Mouse (Mus musculus) MEL (cell line): Measurements from ENCODE around the gene Lrrk1. TPM values are rescaled to one million over a fixed set of nuclear protein-coding genes. Genes with fewer than 3 reads are reported as not detected.

ENCODE experiments used
- DNase-seq: peaks from one replicate; pipeline ENCODE4 v3.0.0; 2011; ENCODE audit warnings: low read depth, low spot score
- H3K27ac ChIP-seq: 2 replicates; pipeline ENCODE4 v1.5.1; 2012; ENCODE audit warnings: low read depth, mild to moderate bottlenecking, control low read depth, low read length, moderate library complexity; ENCODE audit not compliant: control insufficient read depth
- H3K27me3 ChIP-seq, 2 experiments: fragments of 150-350 bp in 1 of 2; sonication (generic) in 1 of 2; 2 replicates each; pipeline ENCODE4 v1.6.1; 2012; ENCODE audit warnings: low read length in 2 of 2, mild to moderate bottlenecking in 2 of 2, improper control_type of control experiment in 1 of 2, moderate library complexity in 1 of 2; ENCODE audit not compliant: insufficient read depth in 2 of 2, control insufficient read depth in 1 of 2
- H3K36me3 ChIP-seq, 2 experiments: 2 replicates each; pipeline ENCODE4 v1.6.1; 2012 to 2014; ENCODE audit warnings: low read length in 2 of 2, improper control_type of control experiment in 1 of 2, inconsistent platforms in 1 of 2, mild to moderate bottlenecking in 1 of 2; ENCODE audit not compliant: insufficient read depth in 2 of 2, control insufficient read depth in 1 of 2
- H3K4me1 ChIP-seq, 2 experiments: fragments of 150-350 bp in 1 of 2; sonication (generic) in 1 of 2; 2 replicates each; pipeline ENCODE4 v1.6.1; 2012; ENCODE audit warnings: low read length in 2 of 2, improper control_type of control experiment in 1 of 2, mild to moderate bottlenecking in 1 of 2; ENCODE audit not compliant: insufficient read depth in 2 of 2, control insufficient read depth in 1 of 2
- H3K4me3 ChIP-seq, 2 experiments: fragments of 150-350 bp in 1 of 2; sonication (generic) in 1 of 2; 2 replicates each; pipeline ENCODE4 v1.5.1; 2012; ENCODE audit warnings: low read depth in 2 of 2, low read length in 2 of 2, mild to moderate bottlenecking in 2 of 2, moderate library complexity in 2 of 2, control low read depth in 1 of 2, improper control_type of control experiment in 1 of 2; ENCODE audit not compliant: control insufficient read depth in 1 of 2, insufficient read depth in 1 of 2
- H3K79me2 ChIP-seq: 2 replicates; pipeline ENCODE4 v1.6.1; 2012; ENCODE audit warnings: mild to moderate bottlenecking, low read length, moderate library complexity; ENCODE audit not compliant: control insufficient read depth, poor library complexity, insufficient read depth
- H3K9ac ChIP-seq: 2 replicates; pipeline ENCODE4 v1.6.1; 2012; ENCODE audit warnings: low read depth, mild to moderate bottlenecking, control low read depth, low read length, moderate library complexity; ENCODE audit not compliant: control insufficient read depth, poor library complexity, severe bottlenecking
- H3K9me3 ChIP-seq: fragments of 150-350 bp; sonication (generic); replicated peaks from 2 replicates; pipeline ENCODE4 v1.6.1; 2012; ENCODE audit warnings: mild to moderate bottlenecking, low read length, improper control_type of control experiment, moderate library complexity; ENCODE audit not compliant: insufficient read depth
- BHLHE40 ChIP-seq: IDR thresholded peaks from 2 replicates; pipeline ENCODE4 v1.6.1; 2012; ENCODE audit warnings: low read depth, mild to moderate bottlenecking, inconsistent platforms, low read length, improper control_type of control experiment, borderline replicate concordance
- CHD2 ChIP-seq: IDR thresholded peaks from 2 replicates; pipeline ENCODE4 v1.6.1; 2011; ENCODE audit warnings: low read length, improper control_type of control experiment
- CTCF ChIP-seq, 3 experiments: IDR thresholded peaks in 2 of 3; conservative IDR thresholded peaks in 1 of 3; 2 replicates each; pipeline ENCODE4 v1.5.1; 2011 to 2012; ENCODE audit warnings: low read length in 3 of 3, low read depth in 2 of 3, mild to moderate bottlenecking in 2 of 3, improper control_type of control experiment in 1 of 3, inconsistent platforms in 1 of 3, mixed read lengths in 1 of 3, moderate library complexity in 1 of 3; ENCODE audit not compliant: control insufficient read depth in 1 of 3, insufficient read depth in 1 of 3, poor library complexity in 1 of 3, severe bottlenecking in 1 of 3
- E2F4 ChIP-seq: IDR thresholded peaks from 2 replicates; pipeline ENCODE4 v1.6.1; 2011; ENCODE audit warnings: low read depth, low read length, improper control_type of control experiment, borderline replicate concordance
- ETS1 ChIP-seq: IDR thresholded peaks from 2 replicates; pipeline ENCODE4 v1.6.1; 2012; ENCODE audit warnings: low read depth, mild to moderate bottlenecking, inconsistent platforms, low read length, improper control_type of control experiment, moderate library complexity
- JUND ChIP-seq: IDR thresholded peaks from 2 replicates; pipeline ENCODE4 v1.6.1; 2011; ENCODE audit warnings: low read depth, mild to moderate bottlenecking, improper control_type of control experiment, low read length
- KAT2A ChIP-seq: conservative IDR thresholded peaks from 2 replicates; pipeline ENCODE4 v1.6.1; 2012; ENCODE audit warnings: low read depth, low read length, improper control_type of control experiment, inconsistent platforms
- MAX ChIP-seq: IDR thresholded peaks from 2 replicates; pipeline ENCODE4 v1.6.1; 2011; ENCODE audit warnings: low read length, improper control_type of control experiment
- MEF2A ChIP-seq: IDR thresholded peaks from 2 replicates; pipeline ENCODE4 v1.6.1; 2014; ENCODE audit warnings: low read depth, mild to moderate bottlenecking, inconsistent platforms, low read length, improper control_type of control experiment; ENCODE audit not compliant: poor library complexity, insufficient replicate concordance, severe bottlenecking; ENCODE audit errors: extremely low read depth
- MXI1 ChIP-seq: IDR thresholded peaks from 2 replicates; pipeline ENCODE4 v1.6.1; 2011; ENCODE audit warnings: mild to moderate bottlenecking, low read depth, low read length, improper control_type of control experiment
- MYC ChIP-seq: IDR thresholded peaks from 2 replicates; pipeline ENCODE4 v1.6.1; 2011; ENCODE audit warnings: low read depth, mild to moderate bottlenecking, low read length, improper control_type of control experiment, moderate library complexity
- NELFE ChIP-seq: IDR thresholded peaks from 2 replicates; pipeline ENCODE4 v1.6.1; 2011; ENCODE audit warnings: low read depth, low read length, improper control_type of control experiment
- POLR2A ChIP-seq, 2 experiments: IDR thresholded peaks; 2 replicates each; pipeline ENCODE4 v1.6.1; 2011 to 2012; ENCODE audit warnings: low read length in 2 of 2, mild to moderate bottlenecking in 2 of 2, control low read depth in 1 of 2, improper control_type of control experiment in 1 of 2, low read depth in 1 of 2, moderate library complexity in 1 of 2; ENCODE audit not compliant: control insufficient read depth in 1 of 2, insufficient read depth in 1 of 2, poor library complexity in 1 of 2
- POLR2AphosphoS5 ChIP-seq: IDR thresholded peaks from 2 replicates; pipeline ENCODE4 v1.6.1; 2012; ENCODE audit warnings: low read depth, borderline replicate concordance, mild to moderate bottlenecking, inconsistent platforms, low read length, moderate library complexity, mixed read lengths
- RAD21 ChIP-seq: IDR thresholded peaks from 2 replicates; pipeline ENCODE4 v1.6.1; 2011; ENCODE audit warnings: mild to moderate bottlenecking, low read depth, low read length, improper control_type of control experiment
- RCOR1 ChIP-seq: IDR thresholded peaks from 2 replicates; pipeline ENCODE4 v1.6.1; 2012; ENCODE audit warnings: low read depth, mild to moderate bottlenecking, inconsistent platforms, low read length, improper control_type of control experiment
- SIN3A ChIP-seq: IDR thresholded peaks from 2 replicates; pipeline ENCODE4 v1.6.1; 2012; ENCODE audit warnings: low read length, improper control_type of control experiment, inconsistent platforms
- SMC3 ChIP-seq: IDR thresholded peaks from 2 replicates; pipeline ENCODE4 v1.6.1; 2011; ENCODE audit warnings: low read depth, low read length, improper control_type of control experiment
- TAL1 ChIP-seq: IDR thresholded peaks from 2 replicates; pipeline ENCODE4 v1.6.1; 2012; ENCODE audit warnings: mild to moderate bottlenecking, inconsistent platforms, low read length, moderate library complexity, mixed read lengths
- TBP ChIP-seq: IDR thresholded peaks from 2 replicates; pipeline ENCODE4 v1.8.0; 2011; ENCODE audit warnings: low read depth, low read length, improper control_type of control experiment
- TCF12 ChIP-seq: IDR thresholded peaks from 2 replicates; pipeline ENCODE4 v1.6.1; 2014; ENCODE audit warnings: low read depth, mild to moderate bottlenecking, inconsistent platforms, low read length, improper control_type of control experiment, moderate library complexity
- UBTF ChIP-seq: IDR thresholded peaks from 2 replicates; pipeline ENCODE4 v1.6.1; 2012; ENCODE audit warnings: low read depth, mild to moderate bottlenecking, inconsistent platforms, low read length, improper control_type of control experiment, moderate library complexity, borderline replicate concordance; ENCODE audit not compliant: insufficient read depth
- USF1 ChIP-seq: IDR thresholded peaks from 2 replicates; pipeline ENCODE4 v1.6.1; 2014; ENCODE audit warnings: low read depth, mild to moderate bottlenecking, inconsistent platforms, low read length, improper control_type of control experiment, moderate library complexity
- USF2 ChIP-seq, 2 experiments: IDR thresholded peaks; 2 replicates each; pipeline ENCODE4 v1.6.1; 2011 to 2012; ENCODE audit warnings: improper control_type of control experiment in 2 of 2, low read length in 2 of 2, borderline replicate concordance in 1 of 2, inconsistent platforms in 1 of 2, low read depth in 1 of 2, mild to moderate bottlenecking in 1 of 2; ENCODE audit not compliant: insufficient read depth in 1 of 2
- ZC3H11A ChIP-seq: IDR thresholded peaks from 2 replicates; pipeline ENCODE4 v1.6.1; 2012; ENCODE audit warnings: low read depth, mild to moderate bottlenecking, inconsistent platforms, low read length, improper control_type of control experiment
- ZKSCAN1 ChIP-seq: IDR thresholded peaks from 2 replicates; pipeline ENCODE4 v1.6.1; 2012; ENCODE audit warnings: low read depth, mild to moderate bottlenecking, inconsistent platforms, low read length, improper control_type of control experiment, moderate library complexity
- ZNF384 ChIP-seq: IDR thresholded peaks from 2 replicates; pipeline ENCODE4 v1.6.1; 2012; ENCODE audit warnings: low read depth, mild to moderate bottlenecking, inconsistent platforms, low read length, improper control_type of control experiment
- polyA plus RNA-seq, 2 experiments: library from polyadenylated mRNA; stranded (reverse) in 1 of 2; unstranded in 1 of 2; fragments of >175 nt in 1 of 2; fragments of >200 nt in 1 of 2; gene quantifications; 2 replicates each; pipeline versions ENCODE4 v1.2.1 to v1.2.4; 2012; ENCODE audit warnings: low replicate concordance in 2 of 2, low read depth in 1 of 2; ENCODE audit not compliant: insufficient read length in 2 of 2, insufficient read depth in 1 of 2, missing spikeins in 1 of 2
- total RNA-seq: library from RNA; depleted of rRNA; stranded (reverse); fragments of 300-350 nt; gene quantifications from 2 replicates; pipeline ENCODE4 v1.2.3, GENCODE M21; 2012

Lrrk1 gene
- total and polyA plus RNA-seq, 3 experiments, result 9.1 to 19.1 TPM; not detected in 1

- no peaks in the 10 kb centered on the region for H3K4me1 ChIP-seq
- no peak overlapping the region for H3K27ac ChIP-seq
Observed at GRCm38 (mm10) chr7:66254993-66255392, 133.2 kb downstream of the Lrrk1 start.

GRCm38 (mm10) chr7:66253975-66254651, 134.0 kb downstream of the Lrrk1 start:
- no peak overlapping the region for H3K27ac ChIP-seq

More at GRCm38 (mm10) chr7:66254993-66255392, 133.2 kb downstream of the Lrrk1 start:
- H3K9ac ChIP-seq, result no peak overlapping the region
- no peaks in the 10 kb centered on the region for H3K27me3 ChIP-seq
- TF ChIP-seq JUND (no peak), BHLHE40 (no peak), MXI1 (no peak), TAL1 (no peak), UBTF (no peak), SMC3 (no peak)
- H3K9me3 ChIP-seq, result no peaks in the 10 kb centered on the region
- H3K4me3 ChIP-seq, result no peak overlapping the region
- no peak for DNase-seq
- H3K79me2 ChIP-seq, result no peaks in the 10 kb centered on the region
- H3K36me3 ChIP-seq, result no peaks in the 10 kb centered on the region

GRCm38 (mm10) chr7:66250030-66250429, 138.1 kb downstream of the Lrrk1 start:
- peak; percentile 78 for DNase-seq
- H3K79me2 ChIP-seq, result no peaks in the 10 kb centered on the region
- TF ChIP-seq ZC3H11A (peak; percentile 98), CHD2 (no peak), ZNF384 (peak; percentile 74), USF2 (IDR thresholded peaks at IDR 0.05; ENCODE audit: borderline replicate concordance in 1 of 2, insufficient read depth in 1 of 2, low read depth in 1 of 2, low read length in 2 of 2) (no peak), CTCF (IDR thresholded peaks at IDR 0.05 in 2 of 3, conservative IDR thresholded peaks at IDR 0.05 in 1 of 3; ENCODE audit: control insufficient read depth in 1 of 3, insufficient read depth in 1 of 3, low read depth in 2 of 3, low read length in 3 of 3, poor library complexity in 1 of 3, severe bottlenecking in 1 of 3) (peak; percentile 85 to 94 (median 94)), JUND (no peak), ZKSCAN1 (no peak), RAD21 (peak; percentile 89), SIN3A (peak; percentile 49; the same call in 1 of the 2 replicates), KAT2A (no peak), SMC3 (peak; percentile 99), MYC (no peak)
- H3K4me3 ChIP-seq, result no peak overlapping the region
- no peak overlapping the region for H3K9ac ChIP-seq
- no peaks in the 10 kb centered on the region for H3K36me3 ChIP-seq
- no peaks in the 10 kb centered on the region for H3K27me3 ChIP-seq
- H3K9me3 ChIP-seq, result no peaks in the 10 kb centered on the region
- H3K4me1 ChIP-seq, result no peaks in the 10 kb centered on the region
- no peak overlapping the region for H3K27ac ChIP-seq

More at GRCm38 (mm10) chr7:66253975-66254651, 134.0 kb downstream of the Lrrk1 start:
- Histone ChIP-seq H3K79me2 (no peaks in the 10 kb centered on the region), H3K36me3 (no peaks in the 10 kb centered on the region), H3K9me3 (no peaks in the 10 kb centered on the region), H3K4me3 (no peak overlapping the region), H3K9ac (no peak overlapping the region), H3K4me1 (no peaks in the 10 kb centered on the region), H3K27me3 (no peaks in the 10 kb centered on the region)
- no peak for TF ChIP-seq MAX
- TF ChIP-seq ZKSCAN1, result no peak
- no peak for TF ChIP-seq USF1
- no peak for TF ChIP-seq TBP
- TF ChIP-seq CHD2, result no peak
- no peak for TF ChIP-seq ETS1
- TF ChIP-seq NELFE, result no peak
- TF ChIP-seq TAL1, result no peak
- no peak for TF ChIP-seq POLR2A (IDR thresholded peaks at IDR 0.05; ENCODE audit: control insufficient read depth in 1 of 2, insufficient read depth in 1 of 2, low read depth in 1 of 2, low read length in 2 of 2, poor library complexity in 1 of 2)
- no peak for TF ChIP-seq TCF12
- TF ChIP-seq E2F4, result no peak
- TF ChIP-seq MYC, result no peak
- TF ChIP-seq RCOR1, result no peak
- no peak for TF ChIP-seq MEF2A
- no peak for TF ChIP-seq JUND
- no peak for TF ChIP-seq UBTF
- no peak for TF ChIP-seq POLR2AphosphoS5
- TF ChIP-seq RAD21, result no peak
- no peak for TF ChIP-seq SMC3
- DNase-seq, result no peak
